Mouse (Mus musculus) MEL (cell line): Measurements from ENCODE around the gene Irf5. TPM values are rescaled to one million over a fixed set of nuclear protein-coding genes. Genes with fewer than 3 reads are reported as not detected.
A peak's percentile ranks its signal among the peaks of the same experiment; 100 is the strongest.
"Not testable (repeated sequence)": the region's sequence is repeated elsewhere in the genome, so short reads cannot be mapped to it uniquely, and the experiment has no call there.

Source experiments
- DNase-seq: peaks from one replicate; pipeline ENCODE4 v3.0.0; 2011; ENCODE audit warnings: low read depth, low spot score
- H3K27ac ChIP-seq: 2 replicates; pipeline ENCODE4 v1.5.1; 2012; ENCODE audit warnings: low read depth, mild to moderate bottlenecking, control low read depth, low read length, moderate library complexity; ENCODE audit not compliant: control insufficient read depth
- H3K27me3 ChIP-seq, 2 experiments: fragments of 150-350 bp in 1 of 2; sonication (generic) in 1 of 2; 2 replicates each; pipeline ENCODE4 v1.6.1; 2012; ENCODE audit warnings: low read length in 2 of 2, mild to moderate bottlenecking in 2 of 2, improper control_type of control experiment in 1 of 2, moderate library complexity in 1 of 2; ENCODE audit not compliant: insufficient read depth in 2 of 2, control insufficient read depth in 1 of 2
- H3K36me3 ChIP-seq, 2 experiments: 2 replicates each; pipeline ENCODE4 v1.6.1; 2012 to 2014; ENCODE audit warnings: low read length in 2 of 2, improper control_type of control experiment in 1 of 2, inconsistent platforms in 1 of 2, mild to moderate bottlenecking in 1 of 2; ENCODE audit not compliant: insufficient read depth in 2 of 2, control insufficient read depth in 1 of 2
- H3K4me1 ChIP-seq, 2 experiments: fragments of 150-350 bp in 1 of 2; sonication (generic) in 1 of 2; 2 replicates each; pipeline ENCODE4 v1.6.1; 2012; ENCODE audit warnings: low read length in 2 of 2, improper control_type of control experiment in 1 of 2, mild to moderate bottlenecking in 1 of 2; ENCODE audit not compliant: insufficient read depth in 2 of 2, control insufficient read depth in 1 of 2
- H3K4me3 ChIP-seq, 2 experiments: fragments of 150-350 bp in 1 of 2; sonication (generic) in 1 of 2; 2 replicates each; pipeline ENCODE4 v1.5.1; 2012; ENCODE audit warnings: low read depth in 2 of 2, low read length in 2 of 2, mild to moderate bottlenecking in 2 of 2, moderate library complexity in 2 of 2, control low read depth in 1 of 2, improper control_type of control experiment in 1 of 2; ENCODE audit not compliant: control insufficient read depth in 1 of 2, insufficient read depth in 1 of 2
- H3K79me2 ChIP-seq: 2 replicates; pipeline ENCODE4 v1.6.1; 2012; ENCODE audit warnings: mild to moderate bottlenecking, low read length, moderate library complexity; ENCODE audit not compliant: control insufficient read depth, poor library complexity, insufficient read depth
- H3K9ac ChIP-seq: 2 replicates; pipeline ENCODE4 v1.6.1; 2012; ENCODE audit warnings: low read depth, mild to moderate bottlenecking, control low read depth, low read length, moderate library complexity; ENCODE audit not compliant: control insufficient read depth, poor library complexity, severe bottlenecking
- H3K9me3 ChIP-seq: fragments of 150-350 bp; sonication (generic); replicated peaks from 2 replicates; pipeline ENCODE4 v1.6.1; 2012; ENCODE audit warnings: mild to moderate bottlenecking, low read length, improper control_type of control experiment, moderate library complexity; ENCODE audit not compliant: insufficient read depth
- BHLHE40 ChIP-seq: IDR thresholded peaks from 2 replicates; pipeline ENCODE4 v1.6.1; 2012; ENCODE audit warnings: low read depth, mild to moderate bottlenecking, inconsistent platforms, low read length, improper control_type of control experiment, borderline replicate concordance
- CHD2 ChIP-seq: IDR thresholded peaks from 2 replicates; pipeline ENCODE4 v1.6.1; 2011; ENCODE audit warnings: low read length, improper control_type of control experiment
- CTCF ChIP-seq, 3 experiments: IDR thresholded peaks in 2 of 3; conservative IDR thresholded peaks in 1 of 3; 2 replicates each; pipeline ENCODE4 v1.5.1; 2011 to 2012; ENCODE audit warnings: low read length in 3 of 3, low read depth in 2 of 3, mild to moderate bottlenecking in 2 of 3, improper control_type of control experiment in 1 of 3, inconsistent platforms in 1 of 3, mixed read lengths in 1 of 3, moderate library complexity in 1 of 3; ENCODE audit not compliant: control insufficient read depth in 1 of 3, insufficient read depth in 1 of 3, poor library complexity in 1 of 3, severe bottlenecking in 1 of 3
- E2F4 ChIP-seq: IDR thresholded peaks from 2 replicates; pipeline ENCODE4 v1.6.1; 2011; ENCODE audit warnings: low read depth, low read length, improper control_type of control experiment, borderline replicate concordance
- ELF1 ChIP-seq: IDR thresholded peaks from 2 replicates; pipeline ENCODE4 v1.6.1; 2014; ENCODE audit warnings: low read depth, mild to moderate bottlenecking, inconsistent platforms, low read length, improper control_type of control experiment, moderate library complexity
- EP300 ChIP-seq, 2 experiments: IDR thresholded peaks; 2 replicates each; pipeline ENCODE4 v1.6.1; 2011; ENCODE audit warnings: improper control_type of control experiment in 2 of 2, low read length in 2 of 2, low read depth in 1 of 2, mild to moderate bottlenecking in 1 of 2
- ETS1 ChIP-seq: IDR thresholded peaks from 2 replicates; pipeline ENCODE4 v1.6.1; 2012; ENCODE audit warnings: low read depth, mild to moderate bottlenecking, inconsistent platforms, low read length, improper control_type of control experiment, moderate library complexity
- GABPA ChIP-seq: IDR thresholded peaks from 2 replicates; pipeline ENCODE4 v1.6.1; 2012; ENCODE audit warnings: low read depth, mild to moderate bottlenecking, inconsistent platforms, low read length, improper control_type of control experiment, moderate library complexity
- GATA1 ChIP-seq: IDR thresholded peaks from 2 replicates; pipeline ENCODE4 v1.6.1; 2011; ENCODE audit warnings: low read depth, low read length, improper control_type of control experiment
- KAT2A ChIP-seq: conservative IDR thresholded peaks from 2 replicates; pipeline ENCODE4 v1.6.1; 2012; ENCODE audit warnings: low read depth, low read length, improper control_type of control experiment, inconsistent platforms
- MAFK ChIP-seq: IDR thresholded peaks from 2 replicates; pipeline ENCODE4 v1.6.1; 2011; ENCODE audit warnings: low read depth, mild to moderate bottlenecking, low read length, improper control_type of control experiment, borderline replicate concordance
- MAZ ChIP-seq: IDR thresholded peaks from 2 replicates; pipeline ENCODE4 v1.6.1; 2012; ENCODE audit warnings: low read depth, mild to moderate bottlenecking, inconsistent platforms, low read length, improper control_type of control experiment
- MEF2A ChIP-seq: IDR thresholded peaks from 2 replicates; pipeline ENCODE4 v1.6.1; 2014; ENCODE audit warnings: low read depth, mild to moderate bottlenecking, inconsistent platforms, low read length, improper control_type of control experiment; ENCODE audit not compliant: poor library complexity, insufficient replicate concordance, severe bottlenecking; ENCODE audit errors: extremely low read depth
- MXI1 ChIP-seq: IDR thresholded peaks from 2 replicates; pipeline ENCODE4 v1.6.1; 2011; ENCODE audit warnings: mild to moderate bottlenecking, low read depth, low read length, improper control_type of control experiment
- MYB ChIP-seq: IDR thresholded peaks from 2 replicates; pipeline ENCODE4 v1.6.1; 2011; ENCODE audit warnings: mild to moderate bottlenecking, low read depth, low read length, improper control_type of control experiment
- NRF1 ChIP-seq: IDR thresholded peaks from 2 replicates; pipeline ENCODE4 v1.6.1; 2014; ENCODE audit warnings: low read depth, mild to moderate bottlenecking, inconsistent platforms, low read length, improper control_type of control experiment, moderate library complexity; ENCODE audit not compliant: poor library complexity, insufficient read depth, severe bottlenecking
- POLR2A ChIP-seq, 2 experiments: IDR thresholded peaks; 2 replicates each; pipeline ENCODE4 v1.6.1; 2011 to 2012; ENCODE audit warnings: low read length in 2 of 2, mild to moderate bottlenecking in 2 of 2, control low read depth in 1 of 2, improper control_type of control experiment in 1 of 2, low read depth in 1 of 2, moderate library complexity in 1 of 2; ENCODE audit not compliant: control insufficient read depth in 1 of 2, insufficient read depth in 1 of 2, poor library complexity in 1 of 2
- RCOR1 ChIP-seq: IDR thresholded peaks from 2 replicates; pipeline ENCODE4 v1.6.1; 2012; ENCODE audit warnings: low read depth, mild to moderate bottlenecking, inconsistent platforms, low read length, improper control_type of control experiment
- SIN3A ChIP-seq: IDR thresholded peaks from 2 replicates; pipeline ENCODE4 v1.6.1; 2012; ENCODE audit warnings: low read length, improper control_type of control experiment, inconsistent platforms
- TAL1 ChIP-seq: IDR thresholded peaks from 2 replicates; pipeline ENCODE4 v1.6.1; 2012; ENCODE audit warnings: mild to moderate bottlenecking, inconsistent platforms, low read length, moderate library complexity, mixed read lengths
- UBTF ChIP-seq: IDR thresholded peaks from 2 replicates; pipeline ENCODE4 v1.6.1; 2012; ENCODE audit warnings: low read depth, mild to moderate bottlenecking, inconsistent platforms, low read length, improper control_type of control experiment, moderate library complexity, borderline replicate concordance; ENCODE audit not compliant: insufficient read depth
- USF1 ChIP-seq: IDR thresholded peaks from 2 replicates; pipeline ENCODE4 v1.6.1; 2014; ENCODE audit warnings: low read depth, mild to moderate bottlenecking, inconsistent platforms, low read length, improper control_type of control experiment, moderate library complexity
- ZC3H11A ChIP-seq: IDR thresholded peaks from 2 replicates; pipeline ENCODE4 v1.6.1; 2012; ENCODE audit warnings: low read depth, mild to moderate bottlenecking, inconsistent platforms, low read length, improper control_type of control experiment
- ZKSCAN1 ChIP-seq: IDR thresholded peaks from 2 replicates; pipeline ENCODE4 v1.6.1; 2012; ENCODE audit warnings: low read depth, mild to moderate bottlenecking, inconsistent platforms, low read length, improper control_type of control experiment, moderate library complexity
- ZMIZ1 ChIP-seq: IDR thresholded peaks from 2 replicates; pipeline ENCODE4 v1.6.1; 2012; ENCODE audit warnings: low read depth, mild to moderate bottlenecking, inconsistent platforms, low read length, improper control_type of control experiment, moderate library complexity
- ZNF384 ChIP-seq: IDR thresholded peaks from 2 replicates; pipeline ENCODE4 v1.6.1; 2012; ENCODE audit warnings: low read depth, mild to moderate bottlenecking, inconsistent platforms, low read length, improper control_type of control experiment
- polyA plus RNA-seq, 2 experiments: library from polyadenylated mRNA; stranded (reverse) in 1 of 2; unstranded in 1 of 2; fragments of >175 nt in 1 of 2; fragments of >200 nt in 1 of 2; gene quantifications; 2 replicates each; pipeline versions ENCODE4 v1.2.1 to v1.2.4; 2012; ENCODE audit warnings: low replicate concordance in 2 of 2, low read depth in 1 of 2; ENCODE audit not compliant: insufficient read length in 2 of 2, insufficient read depth in 1 of 2, missing spikeins in 1 of 2
- total RNA-seq: library from RNA; depleted of rRNA; stranded (reverse); fragments of 300-350 nt; gene quantifications from 2 replicates; pipeline ENCODE4 v1.2.3, GENCODE M21; 2012

Irf5 gene
- total and polyA plus RNA-seq, 3 experiments: 9.7 to 13.3 TPM; not detected in 1

DNA sequence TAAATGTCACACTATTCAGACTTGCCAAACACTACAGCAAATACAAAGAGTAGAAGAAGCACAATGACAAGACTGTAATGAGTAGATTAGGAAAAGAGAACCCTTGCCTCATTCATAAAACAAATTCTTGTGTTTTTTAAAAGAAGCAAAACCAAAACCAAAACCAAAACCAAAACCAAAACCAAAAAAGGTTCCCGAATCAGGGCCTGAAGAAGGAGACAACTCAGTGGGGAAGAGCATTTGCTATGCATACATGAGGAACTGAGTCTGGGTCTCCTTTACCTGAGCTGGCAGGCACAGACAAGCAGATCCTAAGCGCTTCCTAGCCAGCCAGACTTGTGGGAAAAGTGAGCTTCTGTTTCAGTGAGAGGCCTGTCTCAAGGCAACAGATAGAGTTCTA lies 30.7 kb downstream of the Irf5 start:
- Histone ChIP-seq H3K4me1 (no peaks in the 10 kb centered on the region), H3K27ac (no peak overlapping the region), H3K9ac (no peak overlapping the region), H3K36me3 (peaks cover 0 to 46% of the 10 kb centered on the region in 2 experiments; a peak in 2 of 4 replicates), H3K9me3 (no peaks in the 10 kb centered on the region), H3K27me3 (no peaks in the 10 kb centered on the region), H3K79me2 (no peaks in the 10 kb centered on the region), H3K4me3 (no peak overlapping the region)
- TF ChIP-seq ZNF384: no peak
- TF ChIP-seq POLR2A (IDR thresholded peaks at IDR 0.05; ENCODE audit: control insufficient read depth in 1 of 2, insufficient read depth in 1 of 2, low read depth in 1 of 2, low read length in 2 of 2, poor library complexity in 1 of 2): no peak
- TF ChIP-seq NRF1: no peak
- TF ChIP-seq MAFK: no peak
- TF ChIP-seq BHLHE40: no peak
- no peak for TF ChIP-seq CHD2
- no peak for TF ChIP-seq ELF1
- TF ChIP-seq USF1: no peak
- no peak for TF ChIP-seq MEF2A
- TF ChIP-seq RCOR1: no peak
- no peak for TF ChIP-seq E2F4
- TF ChIP-seq SIN3A: no peak
- TF ChIP-seq ZKSCAN1: no peak
- DNase-seq: no peak

DNA sequence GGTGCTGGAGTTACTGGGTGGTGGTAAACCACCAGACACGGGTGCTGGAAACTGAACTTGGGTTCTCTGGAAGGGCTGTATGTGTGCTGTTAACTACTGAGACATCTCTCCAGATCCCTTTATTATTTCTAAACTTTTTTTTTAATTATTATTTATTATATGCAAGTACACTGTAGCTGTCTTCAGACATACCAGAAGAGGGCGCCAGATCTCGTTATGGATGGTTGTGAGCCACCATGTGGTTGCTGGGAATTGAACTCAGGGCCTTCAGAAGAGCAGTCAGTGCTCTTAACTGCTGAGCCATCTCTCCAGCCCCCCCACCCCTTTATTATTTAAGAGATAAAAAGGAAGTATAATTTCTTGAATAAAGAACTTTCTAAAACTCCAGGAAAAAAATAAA lies 50.0 kb downstream of the Irf5 start:
- not testable (repeated sequence) for H3K79me2 ChIP-seq, H3K9me3 ChIP-seq, H3K4me3 ChIP-seq, H3K27ac ChIP-seq, H3K4me1 ChIP-seq, H3K9ac ChIP-seq, H3K27me3 ChIP-seq
- peaks cover 10 to 46% of the 10 kb centered on the region in 2 experiments for H3K36me3 ChIP-seq
- TF ChIP-seq CTCF (IDR thresholded peaks at IDR 0.05 in 2 of 3, conservative IDR thresholded peaks at IDR 0.05 in 1 of 3; ENCODE audit: control insufficient read depth in 1 of 3, insufficient read depth in 1 of 3, low read depth in 2 of 3, low read length in 3 of 3, poor library complexity in 1 of 3, severe bottlenecking in 1 of 3): peak in 1 of 3 experiments; percentile 25; a peak in 1 of 6 replicates
- DNase-seq: peak; percentile 43

DNA sequence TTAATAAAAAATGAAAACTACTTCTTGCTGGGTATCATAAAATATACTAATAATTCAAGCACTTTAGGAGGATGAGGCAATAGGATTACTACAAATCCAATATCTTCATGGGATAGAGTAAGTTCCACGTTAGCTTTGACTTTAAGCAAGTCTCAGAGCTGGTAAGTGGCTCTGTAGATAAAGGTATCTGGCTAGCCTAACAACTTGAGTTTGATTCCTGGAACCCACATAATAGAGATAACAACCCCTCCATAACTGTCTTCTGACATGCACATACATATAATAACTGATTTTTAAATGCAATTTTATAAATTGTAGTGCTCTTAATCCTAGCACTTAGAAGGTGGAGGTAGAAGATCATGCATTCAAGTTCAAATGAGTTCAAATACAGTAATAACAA lies 54.3 kb downstream of the Irf5 start:
- Histone ChIP-seq H3K27me3 (no peaks in the 10 kb centered on the region), H3K4me3 (no peak overlapping the region), H3K79me2 (no peaks in the 10 kb centered on the region), H3K9ac (no peak overlapping the region), H3K9me3 (no peaks in the 10 kb centered on the region), H3K4me1 (peaks cover 4 to 8% of the 10 kb centered on the region in 2 experiments), H3K27ac (no peak overlapping the region), H3K36me3 (peaks cover 15 to 56% of the 10 kb centered on the region in 2 experiments)
- peak; percentile 34 for DNase-seq
- TF ChIP-seq GABPA: no peak
- no peak for TF ChIP-seq ZMIZ1
- TF ChIP-seq EP300 (IDR thresholded peaks at IDR 0.05; ENCODE audit: low read depth in 1 of 2, low read length in 2 of 2): peak; percentile 45 to 81; a peak in 3 of 4 replicates
- no peak; the same call in 1 of the 2 replicates for TF ChIP-seq MAFK
- TF ChIP-seq MYB: peak; percentile 38; the same call in 1 of the 2 replicates
- TF ChIP-seq ZNF384: no peak
- TF ChIP-seq GATA1: peak; percentile 74
- TF ChIP-seq RCOR1: peak; percentile 84
- TF ChIP-seq UBTF: no peak
- no peak for TF ChIP-seq KAT2A
- TF ChIP-seq MAZ: no peak
- TF ChIP-seq CTCF (IDR thresholded peaks at IDR 0.05 in 2 of 3, conservative IDR thresholded peaks at IDR 0.05 in 1 of 3; ENCODE audit: control insufficient read depth in 1 of 3, insufficient read depth in 1 of 3, low read depth in 2 of 3, low read length in 3 of 3, poor library complexity in 1 of 3, severe bottlenecking in 1 of 3): no peak
- TF ChIP-seq ZC3H11A: no peak
- no peak for TF ChIP-seq ETS1
- no peak for TF ChIP-seq NRF1
- no peak for TF ChIP-seq TAL1
- TF ChIP-seq MXI1: no peak
